Mouse (Mus musculus): ENCODE data around the gene Sgms1. TPM values are rescaled to one million over a fixed set of nuclear protein-coding genes. Genes with fewer than 3 reads are reported as not detected.
A peak's percentile ranks its signal among the peaks of the same experiment; 100 is the strongest.

Sgms1 gene
- polyA plus RNA-seq, 1 experiment from 2014 or later: 31.4 TPM

DNA sequence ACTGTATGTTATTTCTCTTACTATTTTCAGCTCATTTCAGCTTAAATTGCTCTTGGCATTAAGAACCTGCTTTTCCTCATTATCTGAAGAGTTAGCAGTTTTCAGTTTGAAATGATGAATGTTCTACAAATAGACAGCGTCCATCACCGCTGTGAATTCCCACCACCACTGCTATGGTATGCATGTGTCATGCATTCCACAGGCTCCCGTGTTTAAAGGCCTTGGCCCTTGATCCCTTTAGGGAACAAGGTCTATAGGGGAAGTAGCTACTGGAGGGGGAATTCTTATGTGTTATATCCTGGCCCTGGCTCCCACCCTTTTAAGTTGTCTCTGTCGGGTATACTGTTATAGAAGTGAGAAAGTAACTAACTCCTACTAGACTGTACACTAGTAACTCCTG lies 210.0 kb downstream of the Sgms1 start:
- no peak overlapping the region for H3K9ac ChIP-seq (ENCODE audit: low read depth, low read length)
- H3K36me3 ChIP-seq (ENCODE audit: control insufficient read depth, insufficient read depth, low read length): no peaks in the 10 kb centered on the region
- H3K4me3 ChIP-seq (ENCODE audit: low read depth, low read length): no peak overlapping the region
- no peaks in the 10 kb centered on the region for H3K9me3 ChIP-seq (ENCODE audit: control insufficient read depth, low read length)
- H3K4me2 ChIP-seq: peak overlapping the region; percentile 62
- ATAC-seq (replicated peaks; ENCODE audit: low FRiP score) (no peak; the same call in 1 of the 2 replicates), DNase-seq (ENCODE audit: low spot score) (no peak)
- H3K27me3 ChIP-seq (replicated peaks; ENCODE audit: control insufficient read depth, insufficient read depth, low read length): no peaks in the 10 kb centered on the region
- H3K27ac ChIP-seq (ENCODE audit: low read depth, low read length): peak overlapping the region; percentile 90; the same call in 1 of the 2 replicates
- WGBS: 48% methylated on average over 4 of the region's 4 CpGs
- peaks cover 52% of the 10 kb centered on the region for H3K4me1 ChIP-seq (replicated peaks; ENCODE audit: control insufficient read depth, insufficient read depth, low read length)

- Histone ChIP-seq H3K27me3 (replicated peaks; ENCODE audit: control insufficient read depth, insufficient read depth, low read length) (no peaks in the 10 kb centered on the region), H3K9ac (ENCODE audit: low read depth, low read length) (no peak overlapping the region), H3K36me3 (ENCODE audit: control insufficient read depth, insufficient read depth, low read length) (no peaks in the 10 kb centered on the region), H3K4me3 (ENCODE audit: low read depth, low read length) (no peak overlapping the region), H3K4me2 (no peak overlapping the region), H3K27ac (ENCODE audit: low read depth, low read length) (0 out of 2 replicates have a peak overlapping the region, but pooled peaks have one; percentile 32), H3K9me3 (ENCODE audit: control insufficient read depth, low read length) (no peaks in the 10 kb centered on the region), H3K4me1 (replicated peaks; ENCODE audit: control insufficient read depth, insufficient read depth, low read length) (peaks cover 62% of the 10 kb centered on the region)
- no peak for ATAC-seq (replicated peaks; ENCODE audit: low FRiP score)
- WGBS: 88% methylated on average over 2 of the region's 2 CpGs
- no peak for DNase-seq (ENCODE audit: low spot score)
These were observed 211.4 kb downstream of the Sgms1 start for GRCm38 (mm10) chr19:32178161-32178560.

DNA sequence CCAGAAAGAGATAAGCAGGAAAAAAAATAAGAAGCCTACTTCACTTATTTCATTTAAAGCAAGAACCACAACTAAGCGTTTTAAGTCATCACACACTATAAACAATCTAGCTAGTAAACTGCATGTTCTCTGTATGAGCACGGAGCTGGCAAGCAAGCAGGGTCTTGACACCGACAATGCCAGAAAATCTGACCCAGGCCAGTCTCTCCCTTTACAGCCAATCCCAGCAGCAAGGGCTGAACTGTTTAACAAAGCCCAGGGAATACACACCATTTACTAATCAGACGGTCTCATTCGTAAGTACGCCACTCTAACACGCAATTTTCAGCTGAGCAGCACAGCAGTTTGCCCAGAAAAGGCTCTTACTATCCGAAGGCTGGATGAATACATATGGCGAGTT lies 213.1 kb downstream of the Sgms1 start:
- H3K4me1 ChIP-seq (replicated peaks; ENCODE audit: control insufficient read depth, insufficient read depth, low read length): peaks cover 58% of the 10 kb centered on the region
- H3K36me3 ChIP-seq (ENCODE audit: control insufficient read depth, insufficient read depth, low read length): no peaks in the 10 kb centered on the region
- no peak overlapping the region for H3K4me2 ChIP-seq
- no peak overlapping the region for H3K9ac ChIP-seq (ENCODE audit: low read depth, low read length)
- WGBS: 84% methylated on average over 9 of the region's 9 CpGs
- H3K4me3 ChIP-seq (ENCODE audit: low read depth, low read length): no peak overlapping the region
- DNase-seq (ENCODE audit: low spot score): no peak
- no peak overlapping the region for H3K27ac ChIP-seq (ENCODE audit: low read depth, low read length)
- no peaks in the 10 kb centered on the region for H3K27me3 ChIP-seq (replicated peaks; ENCODE audit: control insufficient read depth, insufficient read depth, low read length)
- no peak for ATAC-seq (replicated peaks; ENCODE audit: low FRiP score)
- no peaks in the 10 kb centered on the region for H3K9me3 ChIP-seq (ENCODE audit: control insufficient read depth, low read length)

DNA sequence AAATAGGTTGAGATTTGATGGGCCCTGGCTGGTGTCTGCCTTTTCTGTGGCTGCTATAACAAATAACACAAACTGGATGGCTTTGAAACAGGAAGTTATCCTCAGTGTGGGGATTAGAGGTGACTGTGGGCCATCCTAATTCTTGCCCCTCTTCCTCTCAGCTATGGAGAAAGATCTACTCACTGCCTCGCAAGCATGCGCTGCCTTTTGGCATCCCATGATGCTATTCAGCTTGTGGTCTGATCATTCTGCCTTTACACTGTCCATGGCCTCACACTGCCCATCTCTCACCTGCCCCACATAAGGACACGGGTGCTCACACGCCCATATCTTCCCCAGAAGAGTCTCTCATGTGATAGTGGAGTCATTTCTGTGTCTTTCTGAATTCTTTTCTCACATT lies 213.5 kb downstream of the Sgms1 start:
- no peaks in the 10 kb centered on the region for H3K36me3 ChIP-seq (ENCODE audit: control insufficient read depth, insufficient read depth, low read length)
- H3K4me2 ChIP-seq: no peak overlapping the region
- no peak overlapping the region for H3K27ac ChIP-seq (ENCODE audit: low read depth, low read length)
- H3K4me3 ChIP-seq (ENCODE audit: low read depth, low read length): no peak overlapping the region
- H3K9me3 ChIP-seq (ENCODE audit: control insufficient read depth, low read length): no peaks in the 10 kb centered on the region
- no peak for DNase-seq (ENCODE audit: low spot score)
- no peak for ATAC-seq (replicated peaks; ENCODE audit: low FRiP score)
- no peaks in the 10 kb centered on the region for H3K27me3 ChIP-seq (replicated peaks; ENCODE audit: control insufficient read depth, insufficient read depth, low read length)
- WGBS: 71% methylated on average over 4 of the region's 4 CpGs
- peaks cover 54% of the 10 kb centered on the region for H3K4me1 ChIP-seq (replicated peaks; ENCODE audit: control insufficient read depth, insufficient read depth, low read length)
- no peak overlapping the region for H3K9ac ChIP-seq (ENCODE audit: low read depth, low read length)

- H3K36me3 ChIP-seq (ENCODE audit: control insufficient read depth, insufficient read depth, low read length): no peaks in the 10 kb centered on the region
- H3K9me3 ChIP-seq (ENCODE audit: control insufficient read depth, low read length): no peaks in the 10 kb centered on the region
- no peak overlapping the region for H3K4me2 ChIP-seq
- H3K27ac ChIP-seq (ENCODE audit: low read depth, low read length): no peak overlapping the region
- ATAC-seq (replicated peaks; ENCODE audit: low FRiP score) (no peak), DNase-seq (ENCODE audit: low spot score) (no peak)
- H3K27me3 ChIP-seq (replicated peaks; ENCODE audit: control insufficient read depth, insufficient read depth, low read length): no peaks in the 10 kb centered on the region
- WGBS: 90% methylated on average over 7 of the region's 7 CpGs
- peaks cover 44% of the 10 kb centered on the region for H3K4me1 ChIP-seq (replicated peaks; ENCODE audit: control insufficient read depth, insufficient read depth, low read length)
- H3K9ac ChIP-seq (ENCODE audit: low read depth, low read length): no peak overlapping the region
- no peak overlapping the region for H3K4me3 ChIP-seq (ENCODE audit: low read depth, low read length)
These were observed 214.5 kb downstream of the Sgms1 start for GRCm38 (mm10) chr19:32175013-32175412.

- H3K36me3 ChIP-seq (ENCODE audit: control insufficient read depth, insufficient read depth, low read length): no peaks in the 10 kb centered on the region
- no peak overlapping the region for H3K27ac ChIP-seq (ENCODE audit: low read depth, low read length)
- no peak for DNase-seq (ENCODE audit: low spot score)
- 78% methylated on average over 5 of the region's 5 CpGs for WGBS
- no peak for ATAC-seq (replicated peaks; ENCODE audit: low FRiP score)
- H3K4me3 ChIP-seq (ENCODE audit: low read depth, low read length): no peak overlapping the region
- no peak overlapping the region for H3K4me2 ChIP-seq
- no peaks in the 10 kb centered on the region for H3K27me3 ChIP-seq (replicated peaks; ENCODE audit: control insufficient read depth, insufficient read depth, low read length)
- peaks cover 43% of the 10 kb centered on the region for H3K4me1 ChIP-seq (replicated peaks; ENCODE audit: control insufficient read depth, insufficient read depth, low read length)
- H3K9me3 ChIP-seq (ENCODE audit: control insufficient read depth, low read length): no peaks in the 10 kb centered on the region
- H3K9ac ChIP-seq (ENCODE audit: low read depth, low read length): no peak overlapping the region
These were observed 215.0 kb downstream of the Sgms1 start for GRCm38 (mm10) chr19:32174561-32174960.

- no peaks in the 10 kb centered on the region for H3K27me3 ChIP-seq (replicated peaks; ENCODE audit: control insufficient read depth, insufficient read depth, low read length)
- no peak for ATAC-seq (replicated peaks; ENCODE audit: low FRiP score)
- H3K36me3 ChIP-seq (ENCODE audit: control insufficient read depth, insufficient read depth, low read length): no peaks in the 10 kb centered on the region
- H3K9ac ChIP-seq (ENCODE audit: low read depth, low read length): no peak overlapping the region
- peak overlapping the region; percentile 78; the same call in 1 of the 2 replicates for H3K27ac ChIP-seq (ENCODE audit: low read depth, low read length)
- H3K4me1 ChIP-seq (replicated peaks; ENCODE audit: control insufficient read depth, insufficient read depth, low read length): peaks cover 36% of the 10 kb centered on the region
- 63% methylated on average over 6 of the region's 6 CpGs for WGBS
- no peaks in the 10 kb centered on the region for H3K9me3 ChIP-seq (ENCODE audit: control insufficient read depth, low read length)
- H3K4me2 ChIP-seq: no peak overlapping the region
- no peak for DNase-seq (ENCODE audit: low spot score)
- no peak overlapping the region for H3K4me3 ChIP-seq (ENCODE audit: low read depth, low read length)
These were observed 215.9 kb downstream of the Sgms1 start for GRCm38 (mm10) chr19:32173522-32174184.

- 50% methylated on average over 5 of the region's 5 CpGs for WGBS
These were observed 217.0 kb downstream of the Sgms1 start for GRCm38 (mm10) chr19:32172511-32172981.

DNA sequence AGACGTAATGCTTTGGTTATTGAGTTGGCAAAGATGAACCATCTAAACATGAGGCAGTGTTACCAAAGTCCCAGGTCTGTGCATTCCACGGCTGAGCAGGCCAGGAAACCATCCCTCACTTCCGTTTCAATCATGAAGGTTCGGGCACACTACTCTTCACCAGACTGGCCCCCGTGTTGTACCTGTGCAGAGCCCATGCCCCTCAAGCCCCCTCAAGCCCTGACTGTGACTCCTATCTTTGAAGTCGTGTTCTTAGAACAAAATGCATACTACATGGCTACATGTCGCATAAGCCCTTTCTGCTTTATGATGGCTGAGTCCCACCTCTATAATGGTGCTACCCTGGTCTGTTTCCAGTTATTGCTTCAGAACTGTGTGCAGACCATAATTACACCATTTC lies 217.5 kb downstream of the Sgms1 start:
- Histone ChIP-seq H3K4me2 (peak overlapping the region; percentile 28; the same call in 1 of the 2 replicates), H3K27me3 (replicated peaks; ENCODE audit: control insufficient read depth, insufficient read depth, low read length) (no peaks in the 10 kb centered on the region), H3K9me3 (ENCODE audit: control insufficient read depth, low read length) (no peaks in the 10 kb centered on the region), H3K36me3 (ENCODE audit: control insufficient read depth, insufficient read depth, low read length) (no peaks in the 10 kb centered on the region), H3K4me3 (ENCODE audit: low read depth, low read length) (no peak overlapping the region), H3K9ac (ENCODE audit: low read depth, low read length) (no peak overlapping the region), H3K4me1 (replicated peaks; ENCODE audit: control insufficient read depth, insufficient read depth, low read length) (peaks cover 37% of the 10 kb centered on the region), H3K27ac (ENCODE audit: low read depth, low read length) (peak overlapping the region; percentile 78; the same call in 1 of the 2 replicates)
- DNase-seq (ENCODE audit: low spot score) (no peak), ATAC-seq (replicated peaks; ENCODE audit: low FRiP score) (no peak)
- WGBS: 79% methylated on average over 7 of the region's 7 CpGs

More at GRCm38 (mm10) chr19:32172511-32172981, 217.0 kb downstream of the Sgms1 start:
- no peaks in the 10 kb centered on the region for H3K36me3 ChIP-seq (ENCODE audit: control insufficient read depth, insufficient read depth, low read length)
- H3K27me3 ChIP-seq (replicated peaks; ENCODE audit: control insufficient read depth, insufficient read depth, low read length): no peaks in the 10 kb centered on the region
- H3K27ac ChIP-seq (ENCODE audit: low read depth, low read length): peak overlapping the region; percentile 78
- H3K4me3 ChIP-seq (ENCODE audit: low read depth, low read length): no peak overlapping the region
- H3K9me3 ChIP-seq (ENCODE audit: control insufficient read depth, low read length): no peaks in the 10 kb centered on the region
- ATAC-seq (replicated peaks; ENCODE audit: low FRiP score): peak; percentile 91
- H3K4me2 ChIP-seq: peak overlapping the region; percentile 31; the same call in 1 of the 2 replicates
- no peak for DNase-seq (ENCODE audit: low spot score)
- peaks cover 37% of the 10 kb centered on the region for H3K4me1 ChIP-seq (replicated peaks; ENCODE audit: control insufficient read depth, insufficient read depth, low read length)
- H3K9ac ChIP-seq (ENCODE audit: low read depth, low read length): no peak overlapping the region

Data from liver, embryonic 11.5 days (tissue).